Mouse (Mus musculus): ENCODE data around the gene Ap2a2. TPM values are rescaled to one million over a fixed set of nuclear protein-coding genes. Genes with fewer than 3 reads are reported as not detected.

The Ap2a2 gene
- total and polyA plus RNA-seq, 3 experiments: 34.7 to 67.9 (median 59.5) TPM

- Histone ChIP-seq H3K4me3 (ENCODE audit: control insufficient read depth in 1 of 2, insufficient read depth in 1 of 2, low read depth in 2 of 2, low read length in 2 of 2) (no peak overlapping the region), H3K79me2 (ENCODE audit: control insufficient read depth, insufficient read depth, low read length, poor library complexity) (no peaks in the 10 kb centered on the region), H3K27ac (ENCODE audit: control insufficient read depth, low read depth, low read length) (no peak overlapping the region), H3K36me3 (ENCODE audit: control insufficient read depth in 1 of 2, insufficient read depth in 2 of 2, low read length in 2 of 2) (peaks cover 0 to 8% of the 10 kb centered on the region in 2 experiments; a peak in 2 of 4 replicates), H3K4me1 (ENCODE audit: control insufficient read depth in 1 of 2, insufficient read depth in 2 of 2, low read length in 2 of 2) (no peaks in the 10 kb centered on the region), H3K27me3 (ENCODE audit: control insufficient read depth in 1 of 2, insufficient read depth in 2 of 2, low read length in 2 of 2) (no peaks in the 10 kb centered on the region), H3K9ac (ENCODE audit: control insufficient read depth, low read depth, low read length, poor library complexity, severe bottlenecking) (no peak overlapping the region), H3K9me3 (replicated peaks; ENCODE audit: insufficient read depth, low read length) (no peaks in the 10 kb centered on the region)
- 0 out of 4 replicates have a peak, but pooled peaks of 1 of the 2 experiments have one; percentile 7 for TF ChIP-seq EP300 (IDR thresholded peaks at IDR 0.05; ENCODE audit: low read depth in 1 of 2, low read length in 2 of 2)
- TF ChIP-seq SIN3A (IDR thresholded peaks at IDR 0.05; ENCODE audit: low read length): no peak
- no peak for TF ChIP-seq MAFK (IDR thresholded peaks at IDR 0.05; ENCODE audit: borderline replicate concordance, low read depth, low read length)
- no peak for DNase-seq (ENCODE audit: low read depth, low spot score)
Measured at GRCm38 (mm10) chr7:141614329-141614832, 52.4 kb downstream of the Ap2a2 start.

- no peak for TF ChIP-seq KAT2A (conservative IDR thresholded peaks at IDR 0.05; ENCODE audit: low read depth, low read length)
- no peak for TF ChIP-seq E2F4 (IDR thresholded peaks at IDR 0.05; ENCODE audit: borderline replicate concordance, low read depth, low read length)
- TF ChIP-seq TBP (IDR thresholded peaks at IDR 0.05; ENCODE audit: low read depth, low read length): no peak
- no peak for TF ChIP-seq BHLHE40 (IDR thresholded peaks at IDR 0.05; ENCODE audit: borderline replicate concordance, low read depth, low read length)
- TF ChIP-seq CHD2 (IDR thresholded peaks at IDR 0.05; ENCODE audit: low read length): no peak
- no peak for TF ChIP-seq UBTF (IDR thresholded peaks at IDR 0.05; ENCODE audit: borderline replicate concordance, insufficient read depth, low read depth, low read length)
- TF ChIP-seq GATA1 (IDR thresholded peaks at IDR 0.05; ENCODE audit: low read depth, low read length): no peak
- TF ChIP-seq POLR2A (IDR thresholded peaks at IDR 0.05; ENCODE audit: control insufficient read depth in 1 of 2, insufficient read depth in 1 of 2, low read depth in 1 of 2, low read length in 2 of 2, poor library complexity in 1 of 2): no peak
- no peak for TF ChIP-seq SIN3A (IDR thresholded peaks at IDR 0.05; ENCODE audit: low read length)
- TF ChIP-seq CTCF (IDR thresholded peaks at IDR 0.05 in 2 of 3, conservative IDR thresholded peaks at IDR 0.05 in 1 of 3; ENCODE audit: control insufficient read depth in 1 of 3, insufficient read depth in 1 of 3, low read depth in 2 of 3, low read length in 3 of 3, poor library complexity in 1 of 3, severe bottlenecking in 1 of 3): no peak
- TF ChIP-seq ZMIZ1 (IDR thresholded peaks at IDR 0.05; ENCODE audit: low read depth, low read length): no peak
- Histone ChIP-seq H3K27ac (ENCODE audit: control insufficient read depth, low read depth, low read length) (no peak overlapping the region), H3K4me3 (ENCODE audit: control insufficient read depth in 1 of 2, insufficient read depth in 1 of 2, low read depth in 2 of 2, low read length in 2 of 2) (no peak overlapping the region), H3K4me1 (ENCODE audit: control insufficient read depth in 1 of 2, insufficient read depth in 2 of 2, low read length in 2 of 2) (no peaks in the 10 kb centered on the region), H3K9ac (ENCODE audit: control insufficient read depth, low read depth, low read length, poor library complexity, severe bottlenecking) (no peak overlapping the region), H3K27me3 (ENCODE audit: control insufficient read depth in 1 of 2, insufficient read depth in 2 of 2, low read length in 2 of 2) (no peaks in the 10 kb centered on the region), H3K9me3 (replicated peaks; ENCODE audit: insufficient read depth, low read length) (no peaks in the 10 kb centered on the region), H3K79me2 (ENCODE audit: control insufficient read depth, insufficient read depth, low read length, poor library complexity) (no peaks in the 10 kb centered on the region), H3K36me3 (ENCODE audit: control insufficient read depth in 1 of 2, insufficient read depth in 2 of 2, low read length in 2 of 2) (peaks cover 0 to 5% of the 10 kb centered on the region in 2 experiments; a peak in 1 of 4 replicates)
- DNase-seq (ENCODE audit: low read depth, low spot score): no peak
Measured at GRCm38 (mm10) chr7:141624214-141624613, 62.2 kb downstream of the Ap2a2 start.

GRCm38 (mm10) chr7:141625120-141625810, 63.3 kb downstream of the Ap2a2 start:
- DNase-seq (ENCODE audit: low read depth, low spot score): no peak
- TF ChIP-seq HCFC1 (IDR thresholded peaks at IDR 0.05; ENCODE audit: low read depth, low read length): no peak
- no peak for TF ChIP-seq ZKSCAN1 (IDR thresholded peaks at IDR 0.05; ENCODE audit: low read depth, low read length)
- TF ChIP-seq GABPA (IDR thresholded peaks at IDR 0.05; ENCODE audit: low read depth, low read length): no peak
- no peak for TF ChIP-seq USF1 (IDR thresholded peaks at IDR 0.05; ENCODE audit: low read depth, low read length)
- H3K36me3 ChIP-seq (ENCODE audit: control insufficient read depth in 1 of 2, insufficient read depth in 2 of 2, low read length in 2 of 2): peaks cover 0 to 2% of the 10 kb centered on the region in 2 experiments; a peak in 1 of 4 replicates

More at GRCm38 (mm10) chr7:141625120-141625810, 63.3 kb downstream of the Ap2a2 start:
- no peak overlapping the region for H3K4me3 ChIP-seq (ENCODE audit: control insufficient read depth in 1 of 2, insufficient read depth in 1 of 2, low read depth in 2 of 2, low read length in 2 of 2)
- H3K9ac ChIP-seq (ENCODE audit: control insufficient read depth, low read depth, low read length, poor library complexity, severe bottlenecking): no peak overlapping the region
- H3K79me2 ChIP-seq (ENCODE audit: control insufficient read depth, insufficient read depth, low read length, poor library complexity): no peaks in the 10 kb centered on the region
- no peaks in the 10 kb centered on the region for H3K27me3 ChIP-seq (ENCODE audit: control insufficient read depth in 1 of 2, insufficient read depth in 2 of 2, low read length in 2 of 2)
- H3K27ac ChIP-seq (ENCODE audit: control insufficient read depth, low read depth, low read length): no peak overlapping the region
- no peaks in the 10 kb centered on the region for H3K9me3 ChIP-seq (replicated peaks; ENCODE audit: insufficient read depth, low read length)
- H3K4me1 ChIP-seq (ENCODE audit: control insufficient read depth in 1 of 2, insufficient read depth in 2 of 2, low read length in 2 of 2): no peaks in the 10 kb centered on the region
